Mouse (Mus musculus) olfactory bulb, adult 2 months (tissue): ENCODE results near the gene Ptprn2.

ENCODE experiments used
- CTCF ChIP-seq: fragments of 200-500 bp; IDR thresholded peaks from 2 replicates; pipeline ENCODE4 v1.5.1; 2012; ENCODE audit warnings: low read depth, mild to moderate bottlenecking, low read length, moderate library complexity; ENCODE audit not compliant: insufficient read depth
- POLR2A ChIP-seq: fragments of 200-500 bp; IDR thresholded peaks from 2 replicates; pipeline ENCODE4 v1.6.1; 2012; ENCODE audit warnings: mild to moderate bottlenecking, low read depth, low read length, moderate library complexity; ENCODE audit not compliant: insufficient read depth

- TF ChIP-seq POLR2A (no peak), CTCF (no peak)
These were observed 714.6 kb downstream of the Ptprn2 start for GRCm38 (mm10) chr12:117200117-117200516.
